Mouse (Mus musculus): Measurements from ENCODE around the gene Cnksr3.

DNA sequence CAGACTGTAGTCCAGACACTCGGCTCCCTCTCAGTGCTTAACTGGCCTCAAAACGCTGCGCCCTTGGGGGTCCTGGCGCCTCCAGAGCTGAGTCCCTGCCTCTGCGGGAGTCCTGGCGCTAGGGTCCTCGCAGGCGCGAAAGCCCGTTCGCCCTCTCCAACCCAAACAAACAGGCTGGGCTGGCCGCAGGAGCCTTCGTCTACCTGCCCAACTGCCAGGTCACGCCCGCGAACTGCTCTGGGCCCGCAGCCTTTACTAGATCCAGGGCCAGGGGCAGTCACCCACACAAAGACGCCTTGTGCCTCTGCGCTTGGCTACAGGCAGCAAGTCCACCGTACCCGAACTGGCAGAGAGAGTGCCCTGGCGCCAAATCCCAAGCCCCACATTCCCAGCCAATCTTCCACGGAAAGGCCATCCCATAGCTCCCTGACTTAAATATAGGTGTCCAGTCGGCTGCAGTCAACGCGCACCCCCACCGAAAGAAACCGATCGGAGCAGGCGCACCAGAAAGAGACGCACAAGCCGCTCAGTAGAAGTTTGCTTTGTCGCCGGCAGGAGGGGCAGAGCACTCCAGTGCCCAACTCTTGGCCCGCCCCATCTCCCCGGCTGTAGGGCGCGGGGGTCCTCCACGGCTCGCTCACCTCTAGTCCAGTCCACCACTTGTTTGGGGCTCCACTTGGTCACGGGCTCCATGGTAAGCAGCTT is 894 bp downstream of the Cnksr3 start:
- no peak for TF ChIP-seq EP300 (IDR thresholded peaks at IDR 0.05)
- peak; percentile 82 for TF ChIP-seq CTCF (IDR thresholded peaks at IDR 0.05)

Measured in lung, postnatal 0 days (tissue).